Mouse (Mus musculus) thymus, adult 2 months (tissue): Measurements from ENCODE around the gene Elfn1. TPM values are rescaled to one million over a fixed set of nuclear protein-coding genes. Genes with fewer than 3 reads are reported as not detected.

Experiments
- DNase-seq: peaks from one replicate; pipeline ENCODE4 v3.0.0; 2021
- H3K27ac ChIP-seq: fragments of 200-500 bp; 2 replicates; pipeline ENCODE4 v1.5.1; 2012; ENCODE audit warnings: low read length, control low read depth; ENCODE audit not compliant: control insufficient read depth, insufficient read depth
- H3K27me3 ChIP-seq: fragments of 200-500 bp; 2 replicates; pipeline ENCODE4 v1.6.1; 2012; ENCODE audit warnings: mild to moderate bottlenecking, low read length, moderate library complexity, mixed read lengths; ENCODE audit not compliant: control insufficient read depth, insufficient read depth
- H3K36me3 ChIP-seq: fragments of 200-500 bp; 2 replicates; pipeline ENCODE4 v1.6.1; 2012; ENCODE audit warnings: mild to moderate bottlenecking, low read length, moderate library complexity; ENCODE audit not compliant: control insufficient read depth, insufficient read depth
- H3K4me1 ChIP-seq: fragments of 200-500 bp; replicated peaks from 2 replicates; pipeline ENCODE4 v1.6.1; 2012; ENCODE audit warnings: low read length; ENCODE audit not compliant: control insufficient read depth, insufficient read depth
- H3K4me3 ChIP-seq: fragments of 200-500 bp; 2 replicates; pipeline ENCODE4 v1.5.1; 2012; ENCODE audit warnings: mild to moderate bottlenecking, low read length, control low read depth, moderate library complexity; ENCODE audit not compliant: control insufficient read depth, insufficient read depth
- CTCF ChIP-seq: fragments of 200-500 bp; IDR thresholded peaks from 2 replicates; pipeline ENCODE4 v1.5.1; 2012; ENCODE audit warnings: mild to moderate bottlenecking, control low read depth, low read length, moderate library complexity, borderline replicate concordance; ENCODE audit not compliant: control insufficient read depth, poor library complexity, insufficient read depth; ENCODE audit errors: extremely low read depth
- POLR2A ChIP-seq: fragments of 200-500 bp; IDR thresholded peaks from 2 replicates; pipeline ENCODE4 v1.6.1; 2012; ENCODE audit warnings: mild to moderate bottlenecking, low read length, control low read depth, moderate library complexity; ENCODE audit not compliant: control insufficient read depth, poor library complexity, insufficient read depth; ENCODE audit errors: extremely low read depth
- WGBS: fragments of 180-500 bp; shearing (Covaris S2); methylation state at CpG from one replicate; pipeline ENCODE4 v1.1.7; 2018; 5-methylcytosine and 5-hydroxymethylcytosine counted together
- polyA plus RNA-seq: library from polyadenylated mRNA; depleted of rRNA; stranded (reverse); fragments of >200 nt; gene quantifications from 2 replicates; pipeline ENCODE4 v1.2.3, GENCODE M21; 2012

Gene Elfn1
- polyA plus RNA-seq, 1 experiment, result 0.77 TPM

- no peaks in the 10 kb centered on the region for H3K4me1 ChIP-seq
- H3K27ac ChIP-seq, result no peak overlapping the region
- no peaks in the 10 kb centered on the region for H3K27me3 ChIP-seq
- H3K36me3 ChIP-seq, result no peaks in the 10 kb centered on the region
- TF ChIP-seq POLR2A, result no peak
- no peak for TF ChIP-seq CTCF
- 84% methylated on average over 12 of the region's 12 CpGs for WGBS
- H3K4me3 ChIP-seq, result no peak overlapping the region
- DNase-seq, result no peak
These were observed 38.1 kb downstream of the Elfn1 start for GRCm38 (mm10) chr5:139945715-139946364.

DNA sequence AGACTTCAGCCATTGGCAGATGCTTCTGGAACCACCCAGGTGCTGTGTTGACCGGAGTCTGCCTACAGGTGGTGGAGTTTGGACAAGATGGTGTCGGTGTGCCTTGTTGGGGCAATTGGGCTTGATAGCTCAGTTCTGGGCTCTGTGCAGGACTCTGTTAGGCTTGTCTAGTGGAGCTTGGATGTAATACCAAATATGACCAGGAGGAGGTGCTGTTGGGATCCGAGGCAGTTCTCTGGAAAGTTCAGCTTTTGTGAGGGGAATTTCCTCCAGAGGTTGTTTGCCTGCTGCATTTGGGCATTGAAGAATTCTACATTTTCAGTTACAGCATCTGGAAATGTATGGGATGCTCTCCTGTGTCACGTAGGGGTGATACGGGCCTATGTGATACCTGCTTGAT lies 39.7 kb downstream of the Elfn1 start:
- Histone ChIP-seq H3K27ac (no peak overlapping the region), H3K27me3 (no peaks in the 10 kb centered on the region), H3K4me3 (no peak overlapping the region), H3K4me1 (no peaks in the 10 kb centered on the region), H3K36me3 (no peaks in the 10 kb centered on the region)
- 92% methylated on average over 5 of the region's 5 CpGs for WGBS
- peak; percentile 26 for DNase-seq
- TF ChIP-seq POLR2A (no peak), CTCF (0 out of 2 replicates have a peak, but pooled peaks have one; percentile 39)

DNA sequence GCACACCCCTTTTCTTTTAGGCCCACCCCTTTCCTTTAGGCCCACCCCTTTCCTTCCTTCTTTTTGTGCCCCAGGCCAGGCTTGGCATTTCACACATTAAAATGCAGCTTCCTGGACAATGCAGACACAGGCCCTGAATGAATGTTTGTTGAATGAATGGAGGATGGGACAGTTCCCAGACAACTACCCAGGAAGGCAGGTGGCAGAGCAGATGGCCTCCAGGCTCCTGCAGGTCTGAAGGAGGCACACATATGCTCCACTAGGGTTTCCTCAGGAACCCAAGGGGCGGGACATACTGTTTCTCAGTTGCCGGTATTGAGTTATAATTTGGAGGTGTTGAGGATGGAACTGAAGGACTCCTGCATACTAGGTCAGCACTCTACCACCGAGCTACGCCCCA lies 40.8 kb downstream of the Elfn1 start:
- 86% methylated on average over 4 of the region's 4 CpGs for WGBS
- Histone ChIP-seq H3K36me3 (no peaks in the 10 kb centered on the region), H3K4me3 (no peak overlapping the region), H3K27ac (no peak overlapping the region), H3K4me1 (no peaks in the 10 kb centered on the region), H3K27me3 (no peaks in the 10 kb centered on the region)
- TF ChIP-seq CTCF (no peak), POLR2A (no peak)
- no peak for DNase-seq

DNA sequence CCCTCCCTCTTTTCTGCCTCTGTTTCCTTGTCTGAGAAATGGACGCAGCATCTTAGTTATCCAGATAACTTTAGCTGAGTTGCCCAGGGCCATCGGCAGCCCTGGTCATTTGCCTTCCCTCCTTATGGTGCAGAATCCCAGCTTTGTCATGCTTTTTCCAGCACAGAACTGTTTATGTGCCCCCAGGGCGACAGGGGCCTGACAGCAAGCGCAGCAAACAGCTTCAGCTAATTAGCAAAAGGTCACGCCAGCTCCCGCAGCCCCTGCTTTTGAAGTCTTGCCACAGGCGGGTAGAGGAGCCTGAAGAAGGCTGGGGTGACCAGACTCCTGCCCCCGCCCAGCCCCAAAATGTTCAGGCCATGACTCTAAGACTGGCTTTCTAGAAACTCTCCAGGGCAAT lies 41.6 kb downstream of the Elfn1 start:
- DNase-seq, result no peak
- Histone ChIP-seq H3K36me3 (no peaks in the 10 kb centered on the region), H3K27ac (no peak overlapping the region), H3K4me3 (no peak overlapping the region), H3K4me1 (no peaks in the 10 kb centered on the region), H3K27me3 (no peaks in the 10 kb centered on the region)
- no peak for TF ChIP-seq POLR2A
- no peak for TF ChIP-seq CTCF
- 94% methylated on average over 8 of the region's 8 CpGs for WGBS

DNA sequence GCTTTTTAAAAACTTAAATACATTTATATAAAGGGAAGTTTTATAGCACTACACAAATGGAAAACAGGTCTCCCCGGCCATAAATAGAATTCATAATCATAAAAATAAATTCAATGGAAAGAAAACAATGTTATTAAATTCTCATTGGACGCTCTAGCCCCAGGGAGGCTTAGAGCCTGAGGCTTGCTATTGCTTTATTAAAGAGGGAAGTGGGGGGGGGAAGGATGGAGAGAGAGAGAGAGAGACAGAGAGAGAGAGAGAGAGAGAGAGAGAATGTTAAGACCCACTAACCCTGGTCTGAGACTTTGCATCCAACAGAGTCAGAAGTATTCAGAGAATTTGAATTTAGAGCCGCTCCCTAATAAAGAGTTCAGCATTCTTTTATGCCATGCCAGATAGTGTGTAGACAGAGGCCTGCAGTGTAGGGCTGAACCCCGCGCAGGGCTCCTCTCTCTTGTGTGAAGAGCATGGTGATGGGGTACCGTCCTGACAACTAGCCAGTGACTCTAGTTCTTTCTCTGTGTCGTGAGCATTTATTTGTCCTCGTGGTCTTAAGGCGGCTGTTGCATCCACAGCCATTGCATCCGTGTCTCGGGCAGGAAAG lies 42.3 kb downstream of the Elfn1 start:
- 94% methylated on average over 11 of the region's 11 CpGs for WGBS
- H3K4me1 ChIP-seq, result no peaks in the 10 kb centered on the region
- no peak overlapping the region for H3K4me3 ChIP-seq
- H3K36me3 ChIP-seq, result no peaks in the 10 kb centered on the region
- no peak for DNase-seq
- H3K27me3 ChIP-seq, result no peaks in the 10 kb centered on the region
- TF ChIP-seq CTCF (no peak), POLR2A (no peak)
- H3K27ac ChIP-seq, result no peak overlapping the region

DNA sequence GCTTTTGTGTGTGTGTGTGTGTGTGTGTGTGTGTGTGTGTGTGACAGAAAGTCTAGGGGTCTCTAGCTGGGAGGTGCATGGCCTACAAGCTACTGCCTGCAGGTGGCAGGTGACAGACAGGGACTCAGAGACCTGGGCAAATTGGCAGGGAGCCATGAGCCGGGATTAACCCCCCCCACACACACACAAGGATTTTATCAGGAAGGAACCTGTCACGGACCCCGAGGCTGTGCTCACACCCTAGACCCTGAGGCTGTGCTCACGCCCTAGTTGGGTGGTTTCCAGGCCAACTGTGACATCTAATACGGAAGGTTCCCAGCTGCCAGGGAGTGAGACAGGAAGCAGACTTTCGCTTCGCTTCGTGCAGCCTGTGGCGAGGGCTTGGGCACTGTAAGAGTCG lies 49.1 kb downstream of the Elfn1 start:
- WGBS, result 2% methylated on average over 10 of the region's 10 CpGs
- Histone ChIP-seq H3K36me3 (no peaks in the 10 kb centered on the region), H3K27me3 (no peaks in the 10 kb centered on the region), H3K27ac (no peak overlapping the region), H3K4me1 (peaks cover 9% of the 10 kb centered on the region; the same call in 1 of the 2 replicates), H3K4me3 (peak overlapping the region; percentile 25)
- peak; percentile 24 for DNase-seq
- TF ChIP-seq POLR2A (no peak), CTCF (peak; percentile 36; the same call in 1 of the 2 replicates)
